Mouse (Mus musculus): ENCODE results near the gene Ptbp1.
"Not testable (repeated sequence)": the region's sequence is repeated elsewhere in the genome, so short reads cannot be mapped to it uniquely, and the experiment has no call there.

Ptbp1 gene

GRCm38 (mm10) chr10:79884938-79885337 lies 30.7 kb downstream of the Ptbp1 start:
- DNase-seq = not testable (repeated sequence)

- no peak for DNase-seq
These were observed 31.8 kb downstream of the Ptbp1 start, which contains the start of gene Elane for GRCm38 (mm10) chr10:79886054-79886453. Elane (plus strand) TSS chr10:79886247.

GRCm38 (mm10) chr10:79886611-79887010 lies 32.4 kb downstream of the Ptbp1 start:
- no peak for DNase-seq

- DNase-seq = no peak
These were observed 35.2 kb downstream of the Ptbp1 start for GRCm38 (mm10) chr10:79889386-79889785.

- DNase-seq = no peak
These were observed 36.4 kb downstream of the Ptbp1 start, which contains the start of gene Cfd for GRCm38 (mm10) chr10:79890670-79891069. Cfd (plus strand) TSS chr10:79890853.

- DNase-seq = peak; percentile 87 to 93
These were observed 38.4 kb downstream of the Ptbp1 start for GRCm38 (mm10) chr10:79892451-79893118.

- DNase-seq = peak in 1 of 2 experiments; percentile 28
These were observed 42.1 kb downstream of the Ptbp1 start for GRCm38 (mm10) chr10:79896306-79896705.

GRCm38 (mm10) chr10:79896814-79897213 lies 42.6 kb downstream of the Ptbp1 start:
- no peak for DNase-seq

GRCm38 (mm10) chr10:79897316-79898245 lies 43.4 kb downstream of the Ptbp1 start:
- DNase-seq = peak in 1 of 2 experiments; percentile 11

GRCm38 (mm10) chr10:79900951-79901410 lies 46.8 kb downstream of the Ptbp1 start:
- DNase-seq = no peak

GRCm38 (mm10) chr10:79906712-79907111 lies 52.5 kb downstream of the Ptbp1 start:
- peak in 1 of 2 experiments; percentile 25 for DNase-seq

GRCm38 (mm10) chr10:79907415-79907814 lies 53.2 kb downstream of the Ptbp1 start:
- peak in 1 of 2 experiments; percentile 24 for DNase-seq

GRCm38 (mm10) chr10:79908167-79909091 lies 54.2 kb downstream of the Ptbp1 start, which contains the start of gene Med16:
Med16 (minus strand) TSS chr10:79908923.
- DNase-seq = peak; percentile 96 to 97

- DNase-seq = peak; percentile 40 to 65
These were observed 55.1 kb downstream of the Ptbp1 start for GRCm38 (mm10) chr10:79909092-79909922.

- no peak for DNase-seq
These were observed 56.3 kb downstream of the Ptbp1 start, which contains the start of gene Gm26602 for GRCm38 (mm10) chr10:79910556-79910955. Gm26602 (plus strand) TSS chr10:79910856.

GRCm38 (mm10) chr10:79912412-79912811 lies 58.2 kb downstream of the Ptbp1 start:
- DNase-seq = no peak
